Mouse (Mus musculus) liver, embryonic 12.5 days (tissue): ENCODE results near the gene Traf3ip2. TPM values are rescaled to one million over a fixed set of nuclear protein-coding genes. Genes with fewer than 3 reads are reported as not detected.
A peak's percentile ranks its signal among the peaks of the same experiment; 100 is the strongest.

Experiments used
- ATAC-seq: fragments of 200-750 bp; cut with Nextera tagmentation; 2 replicates; pipeline ENCODE4 v1.8.0; 2017; ENCODE audit warnings: moderate number of reproducible peaks, mild to moderate bottlenecking, moderate library complexity
- H3K27ac ChIP-seq: fragments of 300-500 bp; sonication (generic); 2 replicates; pipeline ENCODE4 v1.5.1; 2016; ENCODE audit warnings: mild to moderate bottlenecking
- H3K27me3 ChIP-seq: fragments of 300-500 bp; sonication (generic); replicated peaks from 2 replicates; pipeline ENCODE4 v1.6.1; 2016; ENCODE audit warnings: mild to moderate bottlenecking, moderate library complexity
- H3K36me3 ChIP-seq: fragments of 300-500 bp; sonication (generic); 2 replicates; pipeline ENCODE4 v1.6.1; 2016; ENCODE audit warnings: mild to moderate bottlenecking, moderate library complexity
- H3K4me1 ChIP-seq: fragments of 300-500 bp; sonication (generic); 2 replicates; pipeline ENCODE4 v1.6.1; 2016
- H3K4me2 ChIP-seq: fragments of 300-500 bp; sonication (generic); 2 replicates; pipeline ENCODE4 v1.6.1; 2016; ENCODE audit warnings: mild to moderate bottlenecking, moderate library complexity
- H3K4me3 ChIP-seq: fragments of 300-500 bp; sonication (generic); 2 replicates; pipeline ENCODE4 v1.5.1; 2016; ENCODE audit warnings: mild to moderate bottlenecking, moderate library complexity
- H3K9ac ChIP-seq: fragments of 300-500 bp; sonication (generic); 2 replicates; pipeline ENCODE4 v1.6.1; 2016; ENCODE audit warnings: mild to moderate bottlenecking, moderate library complexity
- H3K9me3 ChIP-seq: fragments of 300-500 bp; sonication (generic); replicated peaks from 2 replicates; pipeline ENCODE4 v1.6.1; 2016; ENCODE audit warnings: mild to moderate bottlenecking, moderate library complexity
- WGBS: fragments of 180-500 bp; shearing (Covaris S2); methylation state at CpG from one replicate; pipeline ENCODE4 v1.1.7; 2016; ENCODE audit not compliant: insufficient replicate concordance; 5-methylcytosine and 5-hydroxymethylcytosine counted together
- polyA plus RNA-seq: library from polyadenylated mRNA; unstranded; fragments of >200 nt; fragmentation: Nextera tagmentation; extraction: Ambion mirVana; gene quantifications from 2 replicates; pipeline ENCODE4 v1.2.1, GENCODE M21; 2016

Gene Traf3ip2
- polyA plus RNA-seq, 1 experiment from 2014 or later, result 3.1 TPM

DNA sequence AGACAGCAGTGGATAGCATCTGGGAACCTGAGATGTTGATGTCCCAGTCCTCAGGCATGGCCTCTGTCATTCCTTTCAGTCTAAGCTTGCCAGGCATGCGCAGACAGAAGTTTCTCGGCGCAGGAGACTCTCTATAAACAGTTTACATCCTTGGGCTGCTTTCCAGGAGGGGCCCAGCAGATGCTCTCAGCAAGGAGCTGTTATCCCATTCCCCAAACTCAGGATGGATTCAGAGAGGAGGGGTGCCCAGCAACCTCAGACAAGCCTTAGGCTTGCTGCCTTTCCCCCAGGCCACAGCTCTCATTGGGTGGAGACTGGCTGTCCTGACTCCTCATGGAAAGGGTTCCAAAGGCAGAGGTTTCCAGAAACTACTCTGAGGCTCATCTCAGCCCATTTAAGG, 1.5 kb upstream of the Traf3ip2 start:
- WGBS, result 64% methylated on average over 3 of the region's 3 CpGs
- no peak overlapping the region for H3K4me3 ChIP-seq
- no peaks in the 10 kb centered on the region for H3K27me3 ChIP-seq
- H3K9ac ChIP-seq, result no peak overlapping the region
- no peak overlapping the region for H3K27ac ChIP-seq
- ATAC-seq, result no peak
- H3K36me3 ChIP-seq, result no peaks in the 10 kb centered on the region
- H3K9me3 ChIP-seq, result no peaks in the 10 kb centered on the region
- H3K4me1 ChIP-seq, result peaks cover 20% of the 10 kb centered on the region
- no peak overlapping the region for H3K4me2 ChIP-seq

DNA sequence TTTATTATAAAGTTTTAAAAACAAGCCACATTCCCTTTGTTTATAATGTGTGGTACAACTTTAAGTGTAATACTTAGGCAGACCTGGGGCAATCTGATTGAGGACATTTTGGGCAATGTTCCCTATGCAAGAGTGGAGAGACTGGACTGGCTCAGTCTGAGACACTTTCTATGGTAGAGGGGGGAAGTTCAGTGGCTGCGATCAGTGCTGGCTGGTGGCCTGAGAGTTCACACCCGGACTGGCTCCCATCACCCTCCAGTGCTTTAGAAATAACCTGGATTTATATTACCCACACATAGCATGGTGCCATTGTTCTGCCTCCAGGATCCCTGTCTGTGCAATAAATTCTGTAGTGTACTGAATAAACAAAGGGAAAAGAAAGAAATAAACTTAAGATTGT, 603 bp upstream of the Traf3ip2 start:
- no peak for ATAC-seq
- Histone ChIP-seq H3K36me3 (no peaks in the 10 kb centered on the region), H3K9me3 (no peaks in the 10 kb centered on the region), H3K4me1 (peaks cover 20% of the 10 kb centered on the region), H3K9ac (no peak overlapping the region), H3K4me3 (no peak overlapping the region), H3K4me2 (no peak overlapping the region), H3K27me3 (no peaks in the 10 kb centered on the region), H3K27ac (no peak overlapping the region)
- 69% methylated on average over 2 of the region's 2 CpGs for WGBS

DNA sequence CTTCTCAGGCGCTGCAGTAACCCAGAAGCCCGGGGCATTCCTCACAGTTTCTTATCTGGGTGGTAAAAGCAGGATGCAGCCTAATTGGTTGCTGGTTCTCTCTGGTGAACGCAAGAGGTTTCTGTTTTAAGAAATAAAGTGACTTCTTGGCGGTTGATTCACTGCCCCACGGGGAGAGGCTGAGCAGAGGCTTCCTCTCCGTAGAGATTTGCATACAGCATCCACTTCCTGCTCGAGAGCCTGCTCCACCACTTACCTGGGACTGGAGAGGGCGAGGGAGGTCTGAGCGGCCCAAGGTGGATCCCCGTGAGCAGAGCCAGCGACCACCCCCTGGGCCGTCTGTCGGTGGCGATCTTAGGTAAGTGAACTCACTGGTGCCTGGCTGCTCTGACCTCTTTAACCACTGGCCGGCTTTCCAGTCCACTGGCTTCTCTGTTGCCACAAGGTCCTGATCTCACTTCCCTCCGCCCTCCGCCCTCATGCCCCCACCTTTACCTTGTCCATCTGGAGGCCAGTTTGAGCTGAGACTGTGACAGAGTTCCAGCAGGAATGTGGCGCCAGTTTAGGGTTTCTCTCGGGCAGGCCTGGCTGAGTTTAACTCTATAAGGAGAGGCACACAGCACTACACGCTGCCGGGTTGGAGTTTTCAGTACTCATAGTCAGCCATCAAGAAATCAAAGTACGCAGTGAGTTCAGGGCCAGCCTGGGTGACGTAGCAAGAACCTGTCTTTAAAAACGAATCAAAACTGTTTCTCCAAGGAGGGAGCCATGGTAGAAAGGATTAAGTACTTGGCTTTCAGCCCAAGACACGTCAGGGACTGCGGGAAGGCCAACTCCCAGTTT, 476 bp downstream of the Traf3ip2 start:
- peak overlapping the region; percentile 68 for H3K27ac ChIP-seq
- H3K4me2 ChIP-seq, result peak overlapping the region; percentile 69
- H3K27me3 ChIP-seq, result no peaks in the 10 kb centered on the region
- H3K4me1 ChIP-seq, result peaks cover 20% of the 10 kb centered on the region
- H3K4me3 ChIP-seq, result peak overlapping the region; percentile 37
- no peaks in the 10 kb centered on the region for H3K36me3 ChIP-seq
- H3K9ac ChIP-seq, result peak overlapping the region; percentile 46; the same call in 1 of the 2 replicates
- no peaks in the 10 kb centered on the region for H3K9me3 ChIP-seq
- 12% methylated on average over 26 of the region's 26 CpGs for WGBS
- ATAC-seq, result peak; percentile 60

DNA sequence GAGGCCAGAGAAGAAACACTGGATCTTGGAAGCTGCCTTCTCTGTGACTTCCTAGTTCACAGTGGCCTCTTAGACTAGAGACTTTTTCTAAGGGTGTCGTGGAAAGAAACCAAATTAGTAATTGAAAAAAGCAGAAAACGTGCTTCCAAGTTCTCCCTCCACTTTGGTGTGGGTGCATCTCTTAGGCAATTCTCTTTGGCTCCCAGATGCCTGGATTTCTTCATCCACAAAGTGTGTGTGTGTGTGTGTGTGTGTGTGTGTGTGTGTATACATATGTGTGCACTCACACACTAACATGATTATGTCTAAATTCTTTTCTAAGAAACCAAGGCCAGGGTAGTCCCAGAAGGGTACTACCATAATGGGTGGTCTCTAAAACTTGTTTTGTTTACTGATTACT, 1.2 kb downstream of the Traf3ip2 start:
- no peaks in the 10 kb centered on the region for H3K27me3 ChIP-seq
- no peaks in the 10 kb centered on the region for H3K9me3 ChIP-seq
- H3K4me2 ChIP-seq, result peak overlapping the region; percentile 69; the same call in 1 of the 2 replicates
- H3K9ac ChIP-seq, result no peak overlapping the region
- no peak for ATAC-seq
- peaks cover 20% of the 10 kb centered on the region for H3K4me1 ChIP-seq
- peak overlapping the region; percentile 51; the same call in 1 of the 2 replicates for H3K27ac ChIP-seq
- WGBS, result 43% methylated on average over 2 of the region's 2 CpGs
- peak overlapping the region; percentile 37; the same call in 1 of the 2 replicates for H3K4me3 ChIP-seq
- no peaks in the 10 kb centered on the region for H3K36me3 ChIP-seq

DNA sequence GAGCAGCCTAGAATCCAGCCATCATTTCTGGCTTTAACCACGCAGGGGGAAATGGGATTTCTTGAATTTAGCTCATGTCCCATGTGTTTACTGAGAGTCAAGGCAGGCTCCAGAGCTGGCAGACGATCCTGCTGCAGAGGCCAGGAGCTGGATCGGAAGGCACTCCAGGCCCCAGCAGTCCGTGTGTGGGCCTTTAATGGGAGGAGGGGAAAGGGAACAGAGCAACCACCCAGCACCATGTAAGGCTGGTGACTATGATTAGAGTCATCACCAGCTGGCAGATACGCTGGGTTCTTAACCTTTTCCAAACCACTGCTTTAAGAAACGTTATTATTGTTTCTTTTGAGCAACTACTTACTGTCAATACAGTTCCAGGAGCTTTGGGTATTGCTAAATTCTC, 1.9 kb downstream of the Traf3ip2 start:
- Histone ChIP-seq H3K4me2 (peak overlapping the region; percentile 69; the same call in 1 of the 2 replicates), H3K4me3 (no peak overlapping the region), H3K27me3 (no peaks in the 10 kb centered on the region), H3K9me3 (no peaks in the 10 kb centered on the region), H3K27ac (peak overlapping the region; percentile 25; the same call in 1 of the 2 replicates), H3K36me3 (no peaks in the 10 kb centered on the region), H3K4me1 (peaks cover 20% of the 10 kb centered on the region), H3K9ac (no peak overlapping the region)
- 30% methylated on average over 6 of the region's 6 CpGs for WGBS
- ATAC-seq, result no peak

DNA sequence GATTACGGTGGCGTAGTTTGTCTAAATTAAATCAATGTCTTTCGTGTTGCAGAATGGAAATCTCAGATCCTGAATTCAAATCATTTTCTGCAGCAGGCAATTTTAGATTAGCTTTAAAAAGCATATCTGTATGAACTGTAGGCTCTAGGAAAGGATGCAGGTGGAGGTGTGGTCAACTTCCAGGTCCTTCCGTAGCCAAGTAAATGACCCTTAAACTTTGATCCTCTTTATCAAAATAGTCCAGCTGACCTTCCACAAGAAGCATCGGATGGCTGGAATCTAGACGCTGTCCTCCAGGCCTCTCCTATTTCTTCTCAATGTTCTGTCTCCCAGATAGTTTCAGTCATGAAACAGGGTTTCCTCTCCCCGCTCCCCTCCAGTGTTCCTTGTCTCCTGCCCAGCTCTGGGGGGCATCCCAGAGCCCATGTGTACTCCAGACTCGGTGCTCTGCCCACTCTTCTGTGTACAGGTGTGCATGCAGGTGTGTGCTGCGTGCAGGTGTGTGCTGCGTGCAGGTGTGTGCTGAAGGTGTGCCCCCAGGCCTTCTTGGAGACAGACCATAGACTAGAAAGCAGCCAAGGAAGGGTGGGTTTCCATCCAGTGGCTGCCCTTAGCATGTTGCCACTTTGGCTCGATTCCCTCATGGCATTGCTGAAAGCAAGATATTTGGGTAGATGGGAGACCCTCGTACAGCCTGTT, 2.9 kb downstream of the Traf3ip2 start:
- H3K4me3 ChIP-seq, result no peak overlapping the region
- no peaks in the 10 kb centered on the region for H3K9me3 ChIP-seq
- peaks cover 20% of the 10 kb centered on the region for H3K4me1 ChIP-seq
- H3K27me3 ChIP-seq, result no peaks in the 10 kb centered on the region
- no peak overlapping the region for H3K27ac ChIP-seq
- ATAC-seq, result no peak
- no peak overlapping the region for H3K4me2 ChIP-seq
- no peaks in the 10 kb centered on the region for H3K36me3 ChIP-seq
- no peak overlapping the region for H3K9ac ChIP-seq
- 75% methylated on average over 12 of the region's 12 CpGs for WGBS

DNA sequence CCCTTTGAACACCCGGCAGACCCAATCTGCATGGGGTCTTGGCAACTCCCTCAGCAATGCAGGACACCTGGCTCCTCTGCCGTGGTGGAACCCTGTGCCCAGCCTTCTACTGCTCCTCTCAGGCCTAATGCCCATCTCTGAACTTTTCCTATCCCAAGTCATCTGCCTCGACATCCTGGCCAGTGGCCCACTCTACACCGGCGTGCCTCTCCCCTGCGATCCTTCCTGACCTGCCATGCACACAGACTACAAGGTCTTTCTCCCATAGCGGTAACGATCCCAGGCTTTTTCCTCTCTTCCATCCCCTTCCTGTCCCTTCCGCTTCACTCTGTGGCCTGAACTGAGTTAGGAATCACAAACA, 3.5 kb downstream of the Traf3ip2 start:
- no peak overlapping the region for H3K9ac ChIP-seq
- WGBS, result 71% methylated on average over 9 of the region's 9 CpGs
- H3K4me3 ChIP-seq, result no peak overlapping the region
- H3K9me3 ChIP-seq, result no peaks in the 10 kb centered on the region
- no peak overlapping the region for H3K4me2 ChIP-seq
- H3K27me3 ChIP-seq, result no peaks in the 10 kb centered on the region
- peaks cover 20% of the 10 kb centered on the region for H3K4me1 ChIP-seq
- H3K36me3 ChIP-seq, result no peaks in the 10 kb centered on the region
- H3K27ac ChIP-seq, result no peak overlapping the region
- ATAC-seq, result no peak

DNA sequence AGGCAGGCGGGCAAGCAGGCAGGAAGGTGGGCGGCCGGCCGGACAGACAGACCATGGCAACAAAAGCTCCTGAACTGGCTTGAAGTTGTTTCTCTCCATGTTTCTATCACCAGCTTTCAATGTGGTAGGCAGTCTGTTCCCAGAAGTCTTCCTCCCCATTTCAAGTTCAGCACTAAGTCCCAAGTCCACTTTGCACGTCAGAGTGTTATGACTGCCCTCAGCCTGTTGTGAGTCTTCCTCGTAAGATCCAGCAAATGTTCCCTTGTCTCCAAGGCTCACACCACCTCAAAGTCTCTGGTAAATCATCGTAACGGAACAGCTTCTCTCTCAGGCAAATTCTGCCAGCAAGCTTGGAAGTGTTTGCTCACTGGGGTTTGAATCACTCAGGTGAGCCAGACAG, 3.9 kb downstream of the Traf3ip2 start:
- no peak for ATAC-seq
- H3K4me1 ChIP-seq, result peaks cover 20% of the 10 kb centered on the region
- WGBS, result 77% methylated on average over 8 of the region's 8 CpGs
- no peak overlapping the region for H3K4me2 ChIP-seq
- H3K36me3 ChIP-seq, result no peaks in the 10 kb centered on the region
- H3K27ac ChIP-seq, result no peak overlapping the region
- H3K9me3 ChIP-seq, result no peaks in the 10 kb centered on the region
- H3K9ac ChIP-seq, result no peak overlapping the region
- no peak overlapping the region for H3K4me3 ChIP-seq
- no peaks in the 10 kb centered on the region for H3K27me3 ChIP-seq

DNA sequence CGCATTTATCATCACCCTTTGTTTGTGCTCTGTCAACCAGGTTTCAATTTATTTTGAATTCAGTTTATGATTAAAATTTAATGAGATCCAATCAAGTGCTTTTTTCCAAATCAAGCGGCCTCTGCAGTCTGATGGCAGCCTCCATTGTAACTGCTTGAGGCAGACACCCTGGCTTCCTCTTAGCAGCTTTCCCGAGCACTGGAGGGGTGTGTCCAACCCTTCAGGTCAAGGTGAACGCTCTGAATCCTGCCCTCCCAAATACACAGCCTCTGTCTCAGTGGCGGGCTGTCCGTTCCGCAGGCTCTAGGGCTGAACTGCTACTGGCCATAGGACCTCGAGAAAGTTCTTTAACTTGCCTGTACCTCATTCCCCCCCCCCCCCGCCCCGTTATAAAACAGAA, 5.7 kb downstream of the Traf3ip2 start:
- no peak overlapping the region for H3K4me2 ChIP-seq
- H3K4me3 ChIP-seq, result no peak overlapping the region
- H3K36me3 ChIP-seq, result no peaks in the 10 kb centered on the region
- no peaks in the 10 kb centered on the region for H3K27me3 ChIP-seq
- H3K27ac ChIP-seq, result no peak overlapping the region
- H3K4me1 ChIP-seq, result peaks cover 13% of the 10 kb centered on the region; the same call in 1 of the 2 replicates
- 68% methylated on average over 10 of the region's 10 CpGs for WGBS
- H3K9me3 ChIP-seq, result no peaks in the 10 kb centered on the region
- no peak overlapping the region for H3K9ac ChIP-seq
- ATAC-seq, result no peak

DNA sequence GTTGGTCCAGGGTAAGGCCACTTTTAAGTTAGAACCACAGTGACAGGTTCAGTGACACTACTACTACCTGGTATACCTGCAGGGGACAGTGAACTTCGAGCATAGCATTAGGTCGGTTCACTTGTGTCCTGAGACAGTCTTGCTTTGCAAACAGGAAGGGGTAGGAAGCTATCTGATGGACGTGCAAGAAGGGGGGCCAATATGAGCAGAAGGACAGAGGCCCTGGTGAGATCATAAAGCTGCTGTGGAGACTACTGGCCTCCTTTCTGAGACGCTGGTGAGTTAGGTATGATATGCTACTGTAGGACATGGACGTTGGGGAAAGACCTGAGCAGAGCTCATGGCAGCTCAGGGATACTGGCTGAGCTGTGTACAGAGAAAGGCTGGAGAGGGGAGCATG, 7.9 kb downstream of the Traf3ip2 start:
- Histone ChIP-seq H3K9ac (no peak overlapping the region), H3K27me3 (no peaks in the 10 kb centered on the region), H3K9me3 (no peaks in the 10 kb centered on the region), H3K4me3 (no peak overlapping the region), H3K4me1 (peaks cover 4% of the 10 kb centered on the region; the same call in 1 of the 2 replicates), H3K36me3 (no peaks in the 10 kb centered on the region), H3K4me2 (no peak overlapping the region), H3K27ac (no peak overlapping the region)
- ATAC-seq, result no peak
- WGBS, result 48% methylated on average over 5 of the region's 5 CpGs

DNA sequence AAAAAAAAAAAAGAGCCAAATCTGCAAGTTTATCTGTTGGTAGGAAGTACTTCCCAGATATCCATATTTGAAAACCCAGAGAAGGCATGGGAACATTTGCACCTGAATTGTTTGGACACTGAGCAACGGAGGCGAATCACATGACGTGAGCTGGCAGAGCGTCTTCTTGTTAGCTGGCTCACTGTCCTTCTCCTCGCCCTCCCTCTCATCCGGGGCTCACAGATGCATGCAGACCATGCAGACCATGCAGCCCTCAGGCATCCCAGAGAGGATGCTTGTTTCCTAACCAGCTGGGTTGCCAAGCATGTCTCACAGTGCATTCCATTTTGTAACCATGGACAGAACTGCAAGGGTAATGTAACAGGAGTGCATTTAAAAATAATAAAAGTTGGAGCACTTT, 11.1 kb downstream of the Traf3ip2 start:
- no peak overlapping the region for H3K9ac ChIP-seq
- no peak overlapping the region for H3K4me3 ChIP-seq
- no peaks in the 10 kb centered on the region for H3K27me3 ChIP-seq
- H3K9me3 ChIP-seq, result no peaks in the 10 kb centered on the region
- ATAC-seq, result no peak
- H3K4me1 ChIP-seq, result peaks cover 5% of the 10 kb centered on the region; the same call in 1 of the 2 replicates
- WGBS, result 79% methylated on average over 6 of the region's 6 CpGs
- no peak overlapping the region for H3K27ac ChIP-seq
- no peak overlapping the region for H3K4me2 ChIP-seq
- H3K36me3 ChIP-seq, result no peaks in the 10 kb centered on the region
